Mouse (Mus musculus) neural tube, embryonic 11.5 days (tissue): ENCODE data around the gene Adgrg5. TPM values are rescaled to one million over a fixed set of nuclear protein-coding genes. Genes with fewer than 3 reads are reported as not detected.

Experiments used
- ATAC-seq: fragments of 200-750 bp; cut with Nextera tagmentation; 2 replicates; pipeline ENCODE4 v1.8.0; 2017; ENCODE audit warnings: moderate number of reproducible peaks, mild to moderate bottlenecking, moderate TSS enrichment, moderate library complexity; ENCODE audit not compliant: insufficient read depth, low FRiP score, low TSS enrichment
- DNase-seq: peaks from one replicate; pipeline ENCODE4 v3.0.0-alpha.2; 2015; ENCODE audit warnings: low spot score
- H3K27ac ChIP-seq: fragments of 300-500 bp; sonication (generic); 2 replicates; pipeline ENCODE4 v1.5.1; 2014; ENCODE audit warnings: low read depth, mild to moderate bottlenecking, low read length
- H3K27me3 ChIP-seq: fragments of 300-500 bp; sonication (generic); 2 replicates; pipeline ENCODE4 v1.6.1; 2014; ENCODE audit warnings: mild to moderate bottlenecking, low read length, mixed read lengths; ENCODE audit not compliant: control insufficient read depth, insufficient read depth
- H3K36me3 ChIP-seq: fragments of 300-500 bp; sonication (generic); 2 replicates; pipeline ENCODE4 v1.6.1; 2014; ENCODE audit warnings: mild to moderate bottlenecking, low read length, moderate library complexity, mixed read lengths; ENCODE audit not compliant: control insufficient read depth, insufficient read depth
- H3K4me1 ChIP-seq: fragments of 300-500 bp; sonication (generic); 2 replicates; pipeline ENCODE4 v1.6.1; 2014; ENCODE audit warnings: low read length, mixed read lengths; ENCODE audit not compliant: control insufficient read depth, insufficient read depth
- H3K4me2 ChIP-seq: fragments of 300-500 bp; sonication (generic); 2 replicates; pipeline ENCODE4 v1.6.1; 2014; ENCODE audit warnings: low read depth, mild to moderate bottlenecking, moderate library complexity
- H3K4me3 ChIP-seq: fragments of 300-500 bp; sonication (generic); 2 replicates; pipeline ENCODE4 v1.5.1; 2014; ENCODE audit warnings: low read depth, low read length
- H3K9ac ChIP-seq: fragments of 300-500 bp; sonication (generic); 2 replicates; pipeline ENCODE4 v1.6.1; 2014; ENCODE audit warnings: mild to moderate bottlenecking, low read length
- H3K9me3 ChIP-seq: fragments of 300-500 bp; sonication (generic); 2 replicates; pipeline ENCODE4 v1.6.1; 2016; ENCODE audit warnings: low read length; ENCODE audit not compliant: control insufficient read depth
- WGBS: fragments of 180-500 bp; shearing (Covaris S2); extraction: QIAGEN DNeasy Blood & Tissue Kit; methylation state at CpG from one replicate; pipeline ENCODE4 v1.1.7; 2014; 5-methylcytosine and 5-hydroxymethylcytosine counted together
- polyA plus RNA-seq: library from polyadenylated mRNA; unstranded; fragments of >200 nt; fragmentation: Nextera tagmentation; extraction: Ambion mirVana; gene quantifications from 2 replicates; pipeline ENCODE4 v1.2.1, GENCODE M21; 2014

The Adgrg5 gene
- polyA plus RNA-seq, 1 experiment from 2014 or later, result not detected

DNA sequence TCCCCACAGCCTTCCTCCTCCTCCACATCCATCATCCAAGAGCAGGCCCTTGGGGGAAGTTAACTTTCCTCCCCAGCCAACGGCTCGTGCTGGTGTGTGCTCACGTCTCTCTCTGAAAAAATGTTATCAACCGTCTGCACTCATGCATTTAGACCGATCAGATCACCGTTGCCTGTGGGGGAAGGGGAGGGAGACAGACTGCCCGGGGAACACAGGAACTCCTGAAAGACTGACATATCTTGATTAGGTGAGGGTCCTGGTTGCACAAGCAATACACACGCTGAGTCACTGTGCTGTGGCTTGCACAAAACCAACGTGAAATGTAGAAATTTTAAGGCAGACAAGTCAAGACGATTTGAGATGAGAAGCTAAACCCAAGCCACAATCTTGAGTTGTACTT lies 41.3 kb downstream of the Adgrg5 start:
- no peak for ATAC-seq
- H3K27me3 ChIP-seq, result no peaks in the 10 kb centered on the region
- WGBS, result 64% methylated on average over 10 of the region's 10 CpGs

GRCm38 (mm10) chr8:94966578-94966977 lies 43.1 kb downstream of the Adgrg5 start:
- no peaks in the 10 kb centered on the region for H3K36me3 ChIP-seq
- no peak overlapping the region for H3K4me3 ChIP-seq
- no peak overlapping the region for H3K27ac ChIP-seq
- peak; percentile 29 for DNase-seq
- no peaks in the 10 kb centered on the region for H3K9me3 ChIP-seq
- WGBS, result 23% methylated on average over 7 of the region's 7 CpGs
- H3K27me3 ChIP-seq, result no peaks in the 10 kb centered on the region
- no peak overlapping the region for H3K4me2 ChIP-seq
- H3K4me1 ChIP-seq, result no peaks in the 10 kb centered on the region
- ATAC-seq, result no peak
- no peak overlapping the region for H3K9ac ChIP-seq

More for the DNA sequence above, 41.3 kb downstream of the Adgrg5 start:
- Histone ChIP-seq H3K36me3 (no peaks in the 10 kb centered on the region), H3K9me3 (no peaks in the 10 kb centered on the region), H3K27ac (no peak overlapping the region), H3K9ac (no peak overlapping the region), H3K4me3 (no peak overlapping the region), H3K4me2 (no peak overlapping the region), H3K4me1 (no peaks in the 10 kb centered on the region)
- no peak for DNase-seq

DNA sequence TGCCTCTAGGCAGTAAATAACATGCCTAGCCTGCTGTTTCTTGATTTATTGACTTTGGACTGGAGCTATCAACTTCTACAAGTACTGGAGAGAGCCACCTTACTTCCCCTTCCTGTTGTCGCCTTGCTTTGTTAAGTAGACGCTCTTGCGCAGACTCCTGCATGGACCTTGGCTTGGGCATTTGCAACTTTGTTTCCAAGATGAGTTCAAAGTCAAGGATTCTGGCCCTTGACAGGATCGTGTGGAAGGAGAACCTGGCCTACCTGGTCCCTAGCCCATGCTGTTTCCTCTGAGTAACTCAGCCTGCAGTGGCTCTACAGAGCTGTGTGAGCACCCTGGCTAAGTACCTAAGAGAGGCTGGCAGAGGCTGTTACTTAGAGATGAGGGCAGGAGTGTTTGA lies 43.6 kb downstream of the Adgrg5 start:
- no peak for ATAC-seq
- Histone ChIP-seq H3K27ac (no peak overlapping the region), H3K9me3 (no peaks in the 10 kb centered on the region), H3K27me3 (no peaks in the 10 kb centered on the region), H3K36me3 (no peaks in the 10 kb centered on the region), H3K4me2 (no peak overlapping the region), H3K9ac (no peak overlapping the region), H3K4me3 (no peak overlapping the region), H3K4me1 (no peaks in the 10 kb centered on the region)
- 73% methylated on average over 4 of the region's 4 CpGs for WGBS
- no peak for DNase-seq

GRCm38 (mm10) chr8:94967554-94967953 lies 44.1 kb downstream of the Adgrg5 start:
- Histone ChIP-seq H3K4me1 (no peaks in the 10 kb centered on the region), H3K36me3 (no peaks in the 10 kb centered on the region), H3K9me3 (no peaks in the 10 kb centered on the region), H3K27me3 (no peaks in the 10 kb centered on the region), H3K4me3 (no peak overlapping the region), H3K27ac (no peak overlapping the region), H3K4me2 (no peak overlapping the region), H3K9ac (no peak overlapping the region)
- WGBS, result 84% methylated on average over 3 of the region's 3 CpGs
- no peak for ATAC-seq
- no peak for DNase-seq

GRCm38 (mm10) chr8:94973270-94973669 lies 49.8 kb downstream of the Adgrg5 start:
- WGBS, result 87% methylated on average over 9 of the region's 9 CpGs
- 0 out of 2 replicates have a peak, but pooled peaks cover 5% of the 10 kb centered on the region for H3K27me3 ChIP-seq

DNA sequence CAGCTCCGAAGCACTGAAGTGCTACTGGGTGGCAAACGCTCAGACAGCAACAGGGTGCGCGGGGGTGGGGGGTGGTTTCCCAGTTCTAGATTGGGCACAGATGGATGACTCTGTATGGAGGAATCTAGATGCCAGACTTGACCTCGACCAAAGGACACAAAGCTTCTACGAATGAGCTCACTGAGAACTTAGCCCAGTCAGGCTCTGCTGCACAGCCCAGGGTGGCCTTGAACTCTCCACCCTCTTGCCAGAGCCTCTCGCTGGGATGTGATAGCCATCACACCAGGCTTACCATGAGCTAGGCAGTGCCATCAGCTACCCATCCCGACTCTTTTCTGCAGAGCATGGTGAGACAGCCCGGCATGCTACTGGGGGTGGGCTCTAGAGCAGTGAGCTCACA lies 50.3 kb downstream of the Adgrg5 start:
- no peak overlapping the region for H3K4me2 ChIP-seq
- no peak overlapping the region for H3K4me3 ChIP-seq
- DNase-seq, result no peak
- H3K9ac ChIP-seq, result no peak overlapping the region
- H3K4me1 ChIP-seq, result peaks cover 16% of the 10 kb centered on the region
- 0 out of 2 replicates have a peak, but pooled peaks cover 5% of the 10 kb centered on the region for H3K27me3 ChIP-seq
- H3K27ac ChIP-seq, result no peak overlapping the region
- no peak for ATAC-seq
- 90% methylated on average over 9 of the region's 9 CpGs for WGBS
- H3K9me3 ChIP-seq, result no peaks in the 10 kb centered on the region
- H3K36me3 ChIP-seq, result no peaks in the 10 kb centered on the region

More at GRCm38 (mm10) chr8:94973270-94973669, 49.8 kb downstream of the Adgrg5 start:
- Histone ChIP-seq H3K9ac (no peak overlapping the region), H3K27ac (no peak overlapping the region), H3K4me1 (peaks cover 11% of the 10 kb centered on the region), H3K4me2 (no peak overlapping the region), H3K36me3 (no peaks in the 10 kb centered on the region), H3K4me3 (no peak overlapping the region), H3K9me3 (no peaks in the 10 kb centered on the region)
- no peak for ATAC-seq
- DNase-seq, result no peak

DNA sequence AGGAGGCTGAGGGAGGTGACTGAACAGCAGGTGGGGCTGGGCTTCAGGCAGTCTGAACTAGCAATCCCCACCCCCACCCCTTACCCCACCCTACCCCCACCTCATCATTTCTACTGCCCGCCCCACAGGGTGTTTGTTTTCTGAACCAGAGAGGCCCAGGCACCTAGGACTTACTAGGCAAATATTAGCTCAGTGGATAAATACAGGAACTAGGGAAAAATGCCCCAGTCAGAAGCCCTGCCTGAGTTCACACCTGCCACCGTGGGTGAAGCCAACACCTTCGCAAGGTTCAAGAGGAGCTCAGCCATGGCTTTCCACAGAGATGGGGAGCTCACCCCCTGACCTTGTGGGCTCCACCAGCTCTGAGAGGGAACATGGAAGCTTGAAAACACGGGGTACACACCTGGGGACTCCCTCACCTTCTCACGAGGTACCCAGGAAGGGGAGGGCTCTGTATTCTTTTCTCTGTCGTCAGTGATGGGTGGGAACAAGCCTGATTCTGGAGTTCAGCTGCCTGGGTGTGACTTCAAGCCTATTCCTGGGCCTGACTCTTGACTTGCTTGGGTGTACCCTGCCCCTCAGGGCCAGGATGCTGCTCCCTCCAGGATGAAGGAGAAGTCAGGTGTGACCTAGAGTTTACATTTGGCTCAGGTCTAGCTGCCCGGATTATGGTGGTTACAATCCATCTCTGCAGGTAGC lies 51.1 kb downstream of the Adgrg5 start, which contains the start of gene Adgrg1:
Adgrg1 (plus strand) TSS at position 285 of the 699 bp plus-strand sequence.
- Histone ChIP-seq H3K4me2 (no peak within 1 kb of the TSS), H3K9me3 (no peaks in the 10 kb centered on the region), H3K27me3 (0 out of 2 replicates have a peak, but pooled peaks cover 5% of the 10 kb centered on the region), H3K27ac (no peak within 1 kb of the TSS), H3K4me3 (no peak within 1 kb of the TSS), H3K36me3 (no peaks in the 10 kb centered on the region), H3K4me1 (peaks cover 16% of the 10 kb centered on the region), H3K9ac (no peak within 1 kb of the TSS)
- DNase-seq (no peak), ATAC-seq (no peak)
- WGBS, result 48% methylated on average over 7 of the region's 7 CpGs

- H3K27me3 ChIP-seq, result 0 out of 2 replicates have a peak, but pooled peaks cover 5% of the 10 kb centered on the region
- H3K27ac ChIP-seq, result no peak overlapping the region
- peaks cover 16% of the 10 kb centered on the region for H3K4me1 ChIP-seq
- H3K9ac ChIP-seq, result peak overlapping the region; percentile 18; the same call in 1 of the 2 replicates
- H3K4me3 ChIP-seq, result no peak overlapping the region
- no peaks in the 10 kb centered on the region for H3K36me3 ChIP-seq
- no peaks in the 10 kb centered on the region for H3K9me3 ChIP-seq
- WGBS, result 14% methylated on average over 17 of the region's 17 CpGs
- DNase-seq, result no peak
- peak overlapping the region; percentile 12; the same call in 1 of the 2 replicates for H3K4me2 ChIP-seq
- no peak for ATAC-seq
These were observed 53.3 kb downstream of the Adgrg5 start for GRCm38 (mm10) chr8:94976651-94977417.
